Mouse (Mus musculus) midbrain, postnatal 0 days (tissue): ENCODE data around the gene Col6a5. TPM values are rescaled to one million over a fixed set of nuclear protein-coding genes. Genes with fewer than 3 reads are reported as not detected.

ENCODE experiments used
- ATAC-seq: fragments of 200-750 bp; cut with Nextera tagmentation; 2 replicates; pipeline ENCODE4 v1.8.0; 2017; ENCODE audit warnings: moderate number of reproducible peaks, mild to moderate bottlenecking, moderate TSS enrichment, moderate library complexity; ENCODE audit not compliant: low FRiP score
- DNase-seq: peaks from one replicate; pipeline ENCODE4 v3.0.0-alpha.2; 2015; ENCODE audit warnings: low spot score
- H3K27ac ChIP-seq: fragments of 300-500 bp; sonication (generic); 2 replicates; pipeline ENCODE4 v1.5.1; 2014; ENCODE audit warnings: low read depth, mild to moderate bottlenecking, low read length, mixed read lengths
- H3K27me3 ChIP-seq: fragments of 300-500 bp; sonication (generic); 2 replicates; pipeline ENCODE4 v1.6.1; 2014; ENCODE audit warnings: low read length, control low read depth, mixed read lengths; ENCODE audit not compliant: insufficient read depth
- H3K36me3 ChIP-seq: fragments of 300-500 bp; sonication (generic); 2 replicates; pipeline ENCODE4 v1.6.1; 2014; ENCODE audit warnings: low read length, control low read depth, mixed read lengths; ENCODE audit not compliant: insufficient read depth
- H3K4me1 ChIP-seq: fragments of 300-500 bp; sonication (generic); 2 replicates; pipeline ENCODE4 v1.6.1; 2014; ENCODE audit warnings: mild to moderate bottlenecking, control low read depth, antibody characterized with exemption, low read length, mixed read lengths; ENCODE audit not compliant: insufficient read depth
- H3K4me2 ChIP-seq: fragments of 300-500 bp; sonication (generic); 2 replicates; pipeline ENCODE4 v1.6.1; 2014; ENCODE audit warnings: low read depth, mild to moderate bottlenecking, low read length, mixed read lengths; ENCODE audit not compliant: poor library complexity, severe bottlenecking
- H3K4me3 ChIP-seq: fragments of 300-500 bp; sonication (generic); 2 replicates; pipeline ENCODE4 v1.5.1; 2014; ENCODE audit warnings: low read depth, mild to moderate bottlenecking, low read length, moderate library complexity
- H3K9ac ChIP-seq: fragments of 300-500 bp; sonication (generic); replicated peaks from 2 replicates; pipeline ENCODE4 v1.6.1; 2014; ENCODE audit warnings: mild to moderate bottlenecking, low read length, moderate library complexity, mixed read lengths; ENCODE audit not compliant: poor library complexity, severe bottlenecking
- H3K9me3 ChIP-seq: fragments of 300-500 bp; sonication (generic); 2 replicates; pipeline ENCODE4 v1.6.1; 2016; ENCODE audit warnings: low read length, control low read depth
- CTCF ChIP-seq: IDR thresholded peaks from 2 replicates; pipeline ENCODE4 v1.5.1; 2016; ENCODE audit warnings: antibody characterized with exemption, mild to moderate bottlenecking
- WGBS: fragments of 180-500 bp; shearing (Covaris S2); extraction: QIAGEN DNeasy Blood & Tissue Kit; methylation state at CpG from one replicate; pipeline ENCODE4 v1.1.7; 2014; 5-methylcytosine and 5-hydroxymethylcytosine counted together
- polyA plus RNA-seq: library from polyadenylated mRNA; unstranded; fragments of >200 nt; fragmentation: Nextera tagmentation; extraction: Ambion mirVana; gene quantifications from 2 replicates; pipeline ENCODE4 v1.2.1, GENCODE M21; 2015
- total RNA-seq: library from RNA; depleted of rRNA; stranded (reverse); fragments of >200 nt; gene quantifications from 2 replicates; pipeline ENCODE4 v1.2.3, GENCODE M21; 2014

Col6a5 gene
- total and polyA plus RNA-seq, 2 experiments from 2014 or later = 0.36 to 0.49 TPM

DNA sequence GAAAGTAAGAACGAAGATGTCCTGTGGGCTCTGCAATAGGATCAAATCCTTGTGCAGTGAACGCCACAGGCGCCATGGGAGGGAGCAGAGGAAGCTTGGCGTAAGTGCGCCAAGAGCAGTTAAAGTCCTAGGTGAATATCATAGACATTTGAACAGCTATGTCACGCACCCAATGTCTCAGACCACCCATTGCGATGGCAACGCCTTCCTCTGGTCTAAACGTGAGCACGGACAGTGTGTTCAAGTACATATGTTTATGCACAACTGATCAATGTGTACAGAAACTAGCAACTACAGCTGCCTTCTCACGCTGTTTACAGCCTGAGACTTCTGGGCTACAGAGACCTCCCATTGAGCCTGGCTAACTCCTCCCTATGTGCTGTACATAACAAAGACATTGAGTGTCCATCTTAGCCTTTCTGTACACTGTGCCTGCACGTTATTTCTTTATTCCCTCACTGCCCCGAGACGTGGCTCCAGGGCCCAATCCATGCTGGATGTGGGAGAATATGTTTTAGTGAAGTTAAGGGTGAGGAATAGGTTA, 11.0 kb upstream of the Col6a5 start:
- no peaks in the 10 kb centered on the region for H3K4me1 ChIP-seq
- no peak overlapping the region for H3K4me2 ChIP-seq
- H3K36me3 ChIP-seq = no peaks in the 10 kb centered on the region
- ATAC-seq = no peak
- H3K27me3 ChIP-seq = no peaks in the 10 kb centered on the region
- no peak overlapping the region for H3K9ac ChIP-seq
- TF ChIP-seq CTCF = no peak
- H3K4me3 ChIP-seq = no peak overlapping the region
- no peak overlapping the region for H3K27ac ChIP-seq
- H3K9me3 ChIP-seq = no peaks in the 10 kb centered on the region
- no peak for DNase-seq
- WGBS = 93% methylated on average over 14 of the region's 14 CpGs

DNA sequence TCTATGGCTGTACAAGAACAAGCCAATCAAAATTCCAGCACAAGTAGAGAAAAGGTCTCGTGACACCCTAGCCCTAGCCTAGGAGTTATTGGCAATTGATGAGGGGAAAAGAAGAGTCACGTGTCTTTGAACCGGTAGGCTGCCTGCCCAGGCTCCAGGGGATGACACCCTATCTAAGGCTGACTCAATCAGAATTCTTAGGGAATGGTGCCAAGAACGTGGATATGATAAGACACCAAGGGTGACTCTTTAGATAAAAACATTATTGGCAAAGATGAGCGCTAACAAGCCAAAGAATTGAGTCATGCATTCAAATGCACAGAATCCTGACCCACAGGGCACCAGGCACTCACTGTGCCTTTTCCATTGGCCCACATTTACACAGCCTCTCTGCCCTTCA, 10.5 kb upstream of the Col6a5 start:
- Histone ChIP-seq H3K9me3 (no peaks in the 10 kb centered on the region), H3K36me3 (no peaks in the 10 kb centered on the region), H3K27ac (no peak overlapping the region), H3K4me3 (no peak overlapping the region), H3K27me3 (no peaks in the 10 kb centered on the region), H3K4me1 (no peaks in the 10 kb centered on the region), H3K4me2 (no peak overlapping the region), H3K9ac (no peak overlapping the region)
- DNase-seq (no peak), ATAC-seq (no peak)
- WGBS = 85% methylated on average over 5 of the region's 5 CpGs
- no peak for TF ChIP-seq CTCF

- Histone ChIP-seq H3K4me2 (no peak overlapping the region), H3K4me1 (no peaks in the 10 kb centered on the region), H3K4me3 (no peak overlapping the region), H3K36me3 (no peaks in the 10 kb centered on the region), H3K9ac (no peak overlapping the region), H3K27ac (no peak overlapping the region), H3K9me3 (no peaks in the 10 kb centered on the region), H3K27me3 (no peaks in the 10 kb centered on the region)
- no peak for TF ChIP-seq CTCF
- DNase-seq (no peak), ATAC-seq (no peak)
- 67% methylated on average over 5 of the region's 5 CpGs for WGBS
These were observed 7.5 kb upstream of the Col6a5 start for GRCm38 (mm10) chr9:105967976-105968375.

GRCm38 (mm10) chr9:105959116-105959515, 1.3 kb downstream of the Col6a5 start:
- no peak overlapping the region for H3K4me3 ChIP-seq
- 0 out of 2 replicates have a peak, but pooled peaks cover 6% of the 10 kb centered on the region for H3K27me3 ChIP-seq
- no peak overlapping the region for H3K27ac ChIP-seq
- no peak for ATAC-seq
- no peak for TF ChIP-seq CTCF
- no peak overlapping the region for H3K4me2 ChIP-seq
- H3K36me3 ChIP-seq = no peaks in the 10 kb centered on the region
- 0 out of 2 replicates have a peak, but pooled peaks cover 5% of the 10 kb centered on the region for H3K4me1 ChIP-seq
- 88% methylated on average over 1 of the region's 1 CpGs for WGBS
- no peaks in the 10 kb centered on the region for H3K9me3 ChIP-seq
- H3K9ac ChIP-seq = no peak overlapping the region
- no peak for DNase-seq

GRCm38 (mm10) chr9:105949755-105950154, 10.7 kb downstream of the Col6a5 start:
- no peak overlapping the region for H3K27ac ChIP-seq
- H3K4me1 ChIP-seq = no peaks in the 10 kb centered on the region
- no peak for ATAC-seq
- WGBS = 64% methylated on average over 1 of the region's 1 CpGs
- H3K9ac ChIP-seq = no peak overlapping the region
- H3K36me3 ChIP-seq = no peaks in the 10 kb centered on the region
- TF ChIP-seq CTCF = 0 out of 2 replicates have a peak, but pooled peaks have one; percentile 21
- no peaks in the 10 kb centered on the region for H3K9me3 ChIP-seq
- H3K4me3 ChIP-seq = no peak overlapping the region
- H3K27me3 ChIP-seq = no peaks in the 10 kb centered on the region
- H3K4me2 ChIP-seq = no peak overlapping the region
- peak; percentile 36 for DNase-seq

DNA sequence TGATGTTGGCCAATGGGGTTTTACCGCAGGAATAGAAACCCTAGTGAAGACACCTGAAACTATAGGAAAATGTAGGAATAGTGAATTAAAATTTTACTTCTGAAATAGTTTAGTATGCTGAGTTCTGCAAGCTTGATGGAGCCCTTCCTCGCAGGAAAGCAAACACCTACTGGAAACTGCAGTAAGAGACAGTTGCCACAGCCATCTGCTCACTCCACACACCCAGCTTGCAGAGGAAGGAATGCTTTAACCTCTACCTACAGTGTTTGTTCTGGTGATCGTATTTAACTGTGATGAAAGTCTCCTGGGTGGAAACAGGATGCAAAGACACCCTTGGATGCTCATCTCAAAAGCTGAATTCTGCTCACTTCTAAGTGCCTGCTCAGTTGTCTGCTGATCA, 12.9 kb downstream of the Col6a5 start:
- 75% methylated on average over 3 of the region's 3 CpGs for WGBS
- DNase-seq = peak; percentile 44
- H3K27ac ChIP-seq = no peak overlapping the region
- no peak for TF ChIP-seq CTCF
- H3K4me2 ChIP-seq = no peak overlapping the region
- H3K27me3 ChIP-seq = no peaks in the 10 kb centered on the region
- no peaks in the 10 kb centered on the region for H3K4me1 ChIP-seq
- no peaks in the 10 kb centered on the region for H3K9me3 ChIP-seq
- no peak overlapping the region for H3K4me3 ChIP-seq
- H3K36me3 ChIP-seq = no peaks in the 10 kb centered on the region
- ATAC-seq = no peak
- no peak overlapping the region for H3K9ac ChIP-seq
